Mouse (Mus musculus): Measurements from ENCODE around the gene Tpst2.

GRCm38 (mm10) chr5:112316468-112316867, 40.0 kb downstream of the Tpst2 start:
- TF ChIP-seq POLR2A (IDR thresholded peaks at IDR 0.05; ENCODE audit: insufficient read depth, low read length) (no peak), CTCF (IDR thresholded peaks at IDR 0.05; ENCODE audit: low read depth, low read length) (no peak), EP300 (IDR thresholded peaks at IDR 0.05; ENCODE audit: insufficient read depth, low read depth, low read length) (no peak)

Measured in ES-Bruce4 (cell line).